ENCODE assay signal across 8 mouse cellular contexts in genomic region chr17:36314511-36314910, GRCm38 (mm10). TPM values are rescaled to one million over a fixed set of nuclear protein-coding genes. Genes with fewer than 3 reads are reported as not detected.
DNase-seq lines count a peak whose midpoint lies in the region; ATAC-seq and TF ChIP-seq lines count a peak whose summit lies in the region.

No protein-coding gene starts in this region.

- H3K4me1 ChIP-seq in spleen, adult 2 months (ENCODE audit: control insufficient read depth, insufficient read depth, insufficient read length) = no peaks in the 10 kb centered on the region; the same call in 1 of the 2 replicates
- H3K4me1 ChIP-seq in forebrain, embryonic 14.5 days (ENCODE audit: control insufficient read depth, insufficient read depth, low read length) = no peaks in the 10 kb centered on the region

- H3K27ac ChIP-seq in spleen, adult 2 months (ENCODE audit: insufficient read depth, low read length) = no peak overlapping the region
- 0 out of 2 replicates have a peak overlapping the region, but pooled peaks have one; percentile 89 for H3K27ac ChIP-seq in forebrain, embryonic 14.5 days (ENCODE audit: low read depth, low read length)

- no peak for DNase-seq in frontal cortex, postnatal 25 days (ENCODE audit: low spot score in 2 of 2)
- DNase-seq in spleen, adult 2 months (ENCODE audit: low read depth in 1 of 2, low spot score in 2 of 2) = no peak
- no peak for DNase-seq in spleen, postnatal 4 days (ENCODE audit: low spot score in 2 of 2)
- DNase-seq in forebrain, embryonic 14.5 days (ENCODE audit: low spot score) = peak; percentile 60
- peak; percentile 13 to 17 for DNase-seq in layer of hippocampus, postnatal 25 days (ENCODE audit: extremely low spot score in 1 of 2, low spot score in 1 of 2)
- DNase-seq in neural tube, embryonic 10.5 days (ENCODE audit: extremely low spot score, low spot score) = peak; percentile 30
- no peak for DNase-seq in spleen, postnatal 14 days (ENCODE audit: low spot score in 2 of 2)

- no peaks in the 10 kb centered on the region for H3K9me3 ChIP-seq in forebrain, embryonic 14.5 days (replicated peaks; ENCODE audit: control insufficient read depth, low read length)

- ATAC-seq in frontal cortex, adult (ENCODE audit: low TSS enrichment) = 0 out of 2 replicates have a peak, but pooled peaks have one; percentile 10
- ATAC-seq in forebrain, embryonic 14.5 days = peak; percentile 47

- H3K4me3 ChIP-seq in spleen, adult 2 months (ENCODE audit: extremely low read depth, insufficient read depth, insufficient read length) = peak overlapping the region; percentile 65; the same call in 1 of the 2 replicates
- H3K4me3 ChIP-seq in forebrain, embryonic 14.5 days (ENCODE audit: low read depth, low read length) = peak overlapping the region; percentile 56

- 11% methylated on average over 9 of the region's 9 CpGs for WGBS in spleen, adult 2 months
- under 1% methylated on average over 9 of the region's 9 CpGs for WGBS in forebrain, embryonic 14.5 days

- no peaks in the 10 kb centered on the region for H3K27me3 ChIP-seq in spleen, adult 2 months (ENCODE audit: control insufficient read depth, insufficient read depth, low read length)
- H3K27me3 ChIP-seq in forebrain, embryonic 14.5 days (replicated peaks; ENCODE audit: control insufficient read depth, insufficient read depth, low read length) = no peaks in the 10 kb centered on the region

- no peak for TF ChIP-seq POLR2A in spleen, adult 2 months (IDR thresholded peaks at IDR 0.05; ENCODE audit: low read depth, low read length)

- peak overlapping the region; percentile 76 for H3K9ac ChIP-seq in forebrain, embryonic 14.5 days (ENCODE audit: low read length)

- H3K36me3 ChIP-seq in spleen, adult 2 months (ENCODE audit: control insufficient read depth, insufficient read depth, low read length) = no peaks in the 10 kb centered on the region
- H3K36me3 ChIP-seq in forebrain, embryonic 14.5 days (ENCODE audit: control insufficient read depth, insufficient read depth, low read length) = no peaks in the 10 kb centered on the region

- no peak for TF ChIP-seq CTCF in spleen, adult 2 months (IDR thresholded peaks at IDR 0.05; ENCODE audit: extremely low read depth, insufficient read depth, insufficient read length, insufficient replicate concordance)

- peak overlapping the region; percentile 69 for H3K4me2 ChIP-seq in forebrain, embryonic 14.5 days (ENCODE audit: low read length)

RNA-seq across cellular contexts. Expression of gene H2-M10.1, which starts 11.4 kb away (rescaled TPM):
- not detected in 2 replicates for polyA plus RNA-seq in spleen, adult 2 months (2012; rRNA removed)
- not detected in 2 replicates for polyA plus RNA-seq in forebrain, embryonic 14.5 days (2014; fragmentation: Nextera tagmentation; extraction: Ambion mirVana)
- not detected for total RNA-seq in layer of hippocampus, postnatal 25 days (2021)

RNA-seq across cellular contexts. Expression of gene H2-M10.2, which starts 28.2 kb away (rescaled TPM):
- polyA plus RNA-seq in spleen, adult 2 months (2012; rRNA removed) = not detected in 2 replicates
- polyA plus RNA-seq in forebrain, embryonic 14.5 days (2014; fragmentation: Nextera tagmentation; extraction: Ambion mirVana) = not detected in 2 replicates
- total RNA-seq in layer of hippocampus, postnatal 25 days (2021) = not detected

RNA-seq across cellular contexts. Expression of gene Trim39, which starts 42.5 kb away (rescaled TPM):
- 16.3 and 19.7 TPM in 2 replicates for polyA plus RNA-seq in spleen, adult 2 months (2012; rRNA removed)
- 13.3 and 15.2 TPM in 2 replicates for polyA plus RNA-seq in forebrain, embryonic 14.5 days (2014; fragmentation: Nextera tagmentation; extraction: Ambion mirVana)
- total RNA-seq in layer of hippocampus, postnatal 25 days (2021) = 10 to 100 TPM; 17.6 to 22.0 TPM

RNA-seq across cellular contexts. Expression of gene H2-M10.3, which starts 53.7 kb away (rescaled TPM):
- not detected in 2 replicates for polyA plus RNA-seq in spleen, adult 2 months (2012; rRNA removed)
- not detected in 2 replicates for polyA plus RNA-seq in forebrain, embryonic 14.5 days (2014; fragmentation: Nextera tagmentation; extraction: Ambion mirVana)
- not detected for total RNA-seq in layer of hippocampus, postnatal 25 days (2021)

RNA-seq across cellular contexts. Expression of gene Rpp21, which starts 56.6 kb away (rescaled TPM):
- polyA plus RNA-seq in spleen, adult 2 months (2012; rRNA removed) = 59.9 and 79.2 TPM in 2 replicates
- polyA plus RNA-seq in forebrain, embryonic 14.5 days (2014; fragmentation: Nextera tagmentation; extraction: Ambion mirVana) = 103 and 128 TPM in 2 replicates
- 10 to 100 TPM; 41.6 to 50.0 TPM for total RNA-seq in layer of hippocampus, postnatal 25 days (2021)

Comparison
In these comparisons a context has a peak if more than half of its experiments do, and no peak if none do; other contexts are left out.
1. DNase-seq: peak in forebrain, embryonic 14.5 days (single experiment), layer of hippocampus, postnatal 25 days (2 of 2) and neural tube, embryonic 10.5 days (single experiment); none in frontal cortex, postnatal 25 days (0 of 2), spleen, adult 2 months (0 of 2), spleen, postnatal 4 days (0 of 2) and spleen, postnatal 14 days (0 of 2).